Comparison of ENCODE assay signal across 9 mouse cellular contexts in the genomic region with DNA sequence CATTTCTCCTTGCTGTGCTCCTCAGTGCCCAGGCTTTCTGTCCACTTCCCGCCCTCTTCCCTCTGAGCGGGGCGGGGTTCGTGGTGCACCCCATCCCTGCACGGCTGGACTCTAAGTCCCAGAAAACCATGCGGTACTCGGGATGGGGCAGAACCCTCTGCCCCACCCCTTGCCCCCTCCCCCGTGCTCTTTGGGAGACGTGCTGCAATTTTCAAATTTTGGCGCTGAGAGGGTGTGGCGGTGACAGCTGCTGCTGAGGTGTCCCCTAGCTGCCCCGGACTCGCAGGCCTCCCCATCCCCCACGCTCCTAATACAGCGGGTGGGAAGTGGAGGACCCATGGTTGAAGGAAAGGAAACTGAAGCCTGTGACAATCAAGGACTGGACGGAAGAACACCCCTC. TPM values are rescaled to one million over a fixed set of nuclear protein-coding genes. Genes with fewer than 3 reads are reported as not detected.
A peak's percentile ranks its signal among the peaks of the same experiment; 100 is the strongest.
DNase-seq lines count a peak whose midpoint lies in the region; ATAC-seq and TF ChIP-seq lines count a peak whose summit lies in the region.
"Had no signal": no experiment of that assay in that cellular context is flagged by ENCODE, and none has a peak within 500 bp of the region (broad histone marks: within the 10 kb centered on the region; RNA-seq: fewer than 3 reads in every experiment).

No protein-coding gene starts in this region.

- DNase-seq in layer of hippocampus, adult 2 months (ENCODE audit: low spot score in 2 of 2), result no peak
- DNase-seq in layer of hippocampus, postnatal 10 days (ENCODE audit: low spot score in 2 of 2), result no peak
- peak; percentile 41 for DNase-seq in heart, postnatal 0 days (ENCODE audit: low spot score)
- peak; percentile 53 for DNase-seq in limb, embryonic 14.5 days (ENCODE audit: low spot score)
- peak; percentile 44 for DNase-seq in midbrain, postnatal 0 days (ENCODE audit: low spot score)
- DNase-seq in spleen, adult 18-20 months, result no peak
- no peak for DNase-seq in adrenal gland, postnatal 4 days (ENCODE audit: low spot score in 2 of 2)
- DNase-seq in right cerebral cortex, postnatal 4 days, result no peak

- no peak overlapping the region for H3K27ac ChIP-seq in layer of hippocampus, adult 2 months
- H3K27ac ChIP-seq in heart, postnatal 0 days (ENCODE audit: low read depth), result peak overlapping the region; percentile 21; the same call in 1 of the 2 replicates
- H3K27ac ChIP-seq in limb, embryonic 14.5 days (replicated peaks; ENCODE audit: low read depth, low read length), result no peak overlapping the region
- no peak overlapping the region for H3K27ac ChIP-seq in midbrain, postnatal 0 days (ENCODE audit: low read depth, low read length)

- TF ChIP-seq POLR2A in limb, embryonic 14.5 days (IDR thresholded peaks at IDR 0.05; ENCODE audit: borderline replicate concordance, extremely low read depth, insufficient read depth, insufficient read length), result no peak

- H3K36me3 ChIP-seq in heart, postnatal 0 days (replicated peaks; ENCODE audit: control insufficient read depth, insufficient read depth, low read length), result no peaks in the 10 kb centered on the region
- H3K36me3 ChIP-seq in limb, embryonic 14.5 days (ENCODE audit: control insufficient read depth, insufficient read depth, low read length), result no peaks in the 10 kb centered on the region
- H3K36me3 ChIP-seq in midbrain, postnatal 0 days (ENCODE audit: insufficient read depth, low read length), result no peaks in the 10 kb centered on the region

- peak overlapping the region; percentile 26; the same call in 1 of the 2 replicates for H3K4me3 ChIP-seq in layer of hippocampus, adult 2 months
- H3K4me3 ChIP-seq in heart, postnatal 0 days (ENCODE audit: low read depth, low read length), result peak overlapping the region; percentile 42
- peak overlapping the region; percentile 25 for H3K4me3 ChIP-seq in limb, embryonic 14.5 days (replicated peaks; ENCODE audit: low read length)
- H3K4me3 ChIP-seq in midbrain, postnatal 0 days (ENCODE audit: low read depth, low read length), result 0 out of 2 replicates have a peak overlapping the region, but pooled peaks have one; percentile 12

- H3K9me3 ChIP-seq in heart, postnatal 0 days (replicated peaks; ENCODE audit: control insufficient read depth, low read length), result no peaks in the 10 kb centered on the region
- H3K9me3 ChIP-seq in limb, embryonic 14.5 days (ENCODE audit: control insufficient read depth, low read length), result no peaks in the 10 kb centered on the region
- no peaks in the 10 kb centered on the region for H3K9me3 ChIP-seq in midbrain, postnatal 0 days (ENCODE audit: low read length)

- 3% methylated on average over 16 of the region's 16 CpGs for WGBS in heart, postnatal 0 days
- WGBS in limb, embryonic 14.5 days, result 5% methylated on average over 16 of the region's 16 CpGs
- WGBS in midbrain, postnatal 0 days, result 4% methylated on average over 16 of the region's 16 CpGs

- ATAC-seq in heart, postnatal 0 days (ENCODE audit: insufficient read depth, low read depth), result peak; percentile 62
- ATAC-seq in limb, embryonic 14.5 days (ENCODE audit: low FRiP score, low read depth), result peak; percentile 70
- no peak for ATAC-seq in midbrain, postnatal 0 days (ENCODE audit: low FRiP score)

- peaks cover 15% of the 10 kb centered on the region for H3K4me1 ChIP-seq in heart, postnatal 0 days (ENCODE audit: control insufficient read depth, insufficient read depth)
- H3K4me1 ChIP-seq in limb, embryonic 14.5 days (ENCODE audit: control insufficient read depth, insufficient read depth, low read length), result peaks cover 13% of the 10 kb centered on the region; the same call in 1 of the 2 replicates
- H3K4me1 ChIP-seq in midbrain, postnatal 0 days (ENCODE audit: insufficient read depth, low read length), result no peaks in the 10 kb centered on the region; the same call in 1 of the 2 replicates

- TF ChIP-seq EP300 in heart, postnatal 0 days (IDR thresholded peaks at IDR 0.05; ENCODE audit: low read depth), result no peak

- TF ChIP-seq CTCF in layer of hippocampus, adult 2 months (conservative IDR thresholded peaks at IDR 0.05), result no peak
- TF ChIP-seq CTCF in heart, postnatal 0 days (IDR thresholded peaks at IDR 0.05; ENCODE audit: low read depth), result no peak
- TF ChIP-seq CTCF in midbrain, postnatal 0 days (IDR thresholded peaks at IDR 0.05), result no peak

- no peaks in the 10 kb centered on the region for H3K27me3 ChIP-seq in heart, postnatal 0 days (ENCODE audit: control insufficient read depth, insufficient read depth, low read length)
- no peaks in the 10 kb centered on the region for H3K27me3 ChIP-seq in limb, embryonic 14.5 days (ENCODE audit: control insufficient read depth, insufficient read depth, low read length)
- no peaks in the 10 kb centered on the region for H3K27me3 ChIP-seq in midbrain, postnatal 0 days (ENCODE audit: insufficient read depth, low read length)

- H3K4me2 ChIP-seq in heart, postnatal 0 days (ENCODE audit: low read depth, low read length), result peak overlapping the region; percentile 58
- H3K4me2 ChIP-seq in limb, embryonic 14.5 days (replicated peaks; ENCODE audit: low read depth, low read length, severe bottlenecking), result peak overlapping the region; percentile 49
- peak overlapping the region; percentile 36 for H3K4me2 ChIP-seq in midbrain, postnatal 0 days (ENCODE audit: low read depth, low read length, poor library complexity, severe bottlenecking)

- peak overlapping the region; percentile 42 for H3K9ac ChIP-seq in heart, postnatal 0 days (replicated peaks; ENCODE audit: low read depth, low read length)
- H3K9ac ChIP-seq in limb, embryonic 14.5 days (ENCODE audit: low read depth, low read length, severe bottlenecking), result peak overlapping the region; percentile 34; the same call in 1 of the 2 replicates
- 0 out of 2 replicates have a peak overlapping the region, but pooled peaks have one; percentile 20 for H3K9ac ChIP-seq in midbrain, postnatal 0 days (replicated peaks; ENCODE audit: low read length, poor library complexity, severe bottlenecking)

RNA-seq across cellular contexts. Expression of a gene that starts 3.9 kb away (rescaled TPM):
- 10 to 100 TPM; 20.8 to 21.9 TPM for total RNA-seq in layer of hippocampus, adult 2 months (2021)
- 10 to 100 TPM; 23.1 to 26.2 TPM for total RNA-seq in layer of hippocampus, postnatal 10 days (2021)
- 13.9 and 18.9 TPM in 2 replicates for total RNA-seq in heart, postnatal 0 days (2014; rRNA removed; ENCODE audit: low replicate concordance)
- 9.1 and 9.7 TPM in 2 replicates for polyA plus RNA-seq in heart, postnatal 0 days (2015; fragmentation: Nextera tagmentation; extraction: Ambion mirVana)
- 75.9 and 77.5 TPM in 2 replicates for polyA plus RNA-seq in limb, embryonic 14.5 days (2012; rRNA removed)
- 19.1 and 21.5 TPM in 2 replicates for polyA plus RNA-seq in limb, embryonic 14.5 days (2014; fragmentation: Nextera tagmentation; extraction: Ambion mirVana)
- 40.2 and 47.3 TPM in 2 replicates for total RNA-seq in midbrain, postnatal 0 days (2014; rRNA removed)
- polyA plus RNA-seq in midbrain, postnatal 0 days (2015; fragmentation: Nextera tagmentation; extraction: Ambion mirVana), result 22.6 and 22.7 TPM in 2 replicates
- total RNA-seq in adrenal gland, postnatal 4 days (2021), result 10 to 100 TPM; 18.5 to 23.1 TPM

RNA-seq across cellular contexts. Expression of a gene that starts 8.0 kb away (rescaled TPM):
- total RNA-seq in layer of hippocampus, adult 2 months (2021), result 10 to 100 TPM; 17.0 to 17.5 TPM
- total RNA-seq in layer of hippocampus, postnatal 10 days (2021), result 10 to 100 TPM; 12.1 to 14.4 TPM
- 18.9 and 26.8 TPM in 2 replicates for total RNA-seq in heart, postnatal 0 days (2014; rRNA removed; ENCODE audit: low replicate concordance)
- 22.3 and 28.0 TPM in 2 replicates for polyA plus RNA-seq in heart, postnatal 0 days (2015; fragmentation: Nextera tagmentation; extraction: Ambion mirVana)
- 46.2 and 52.2 TPM in 2 replicates for polyA plus RNA-seq in limb, embryonic 14.5 days (2012; rRNA removed)
- polyA plus RNA-seq in limb, embryonic 14.5 days (2014; fragmentation: Nextera tagmentation; extraction: Ambion mirVana), result 33.8 and 36.6 TPM in 2 replicates
- 3.5 and 7.3 TPM in 2 replicates for total RNA-seq in midbrain, postnatal 0 days (2014; rRNA removed)
- 5.0 and 6.4 TPM in 2 replicates for polyA plus RNA-seq in midbrain, postnatal 0 days (2015; fragmentation: Nextera tagmentation; extraction: Ambion mirVana)
- total RNA-seq in adrenal gland, postnatal 4 days (2021), result 10 to 100 TPM; 10.9 to 11.1 TPM

RNA-seq across cellular contexts. Expression of a gene that starts 21.2 kb away (rescaled TPM):
- total RNA-seq in layer of hippocampus, adult 2 months (2021), result 100 to 1,000 TPM; 134 to 145 TPM
- 100 to 1,000 TPM; 157 to 172 TPM for total RNA-seq in layer of hippocampus, postnatal 10 days (2021)
- 163 and 256 TPM in 2 replicates for total RNA-seq in heart, postnatal 0 days (2014; rRNA removed; ENCODE audit: low replicate concordance)
- 355 and 386 TPM in 2 replicates for polyA plus RNA-seq in heart, postnatal 0 days (2015; fragmentation: Nextera tagmentation; extraction: Ambion mirVana)
- 187 and 229 TPM in 2 replicates for polyA plus RNA-seq in limb, embryonic 14.5 days (2012; rRNA removed)
- 330 and 335 TPM in 2 replicates for polyA plus RNA-seq in limb, embryonic 14.5 days (2014; fragmentation: Nextera tagmentation; extraction: Ambion mirVana)
- total RNA-seq in midbrain, postnatal 0 days (2014; rRNA removed), result 153 and 267 TPM in 2 replicates
- 362 and 384 TPM in 2 replicates for polyA plus RNA-seq in midbrain, postnatal 0 days (2015; fragmentation: Nextera tagmentation; extraction: Ambion mirVana)
- 100 to 1,000 TPM; 162 to 179 TPM for total RNA-seq in adrenal gland, postnatal 4 days (2021)

RNA-seq across cellular contexts. Expression of a gene that starts 50.3 kb away (rescaled TPM):
- total RNA-seq in layer of hippocampus, adult 2 months (2021), result under 1 TPM; 0.46 to 0.56 TPM
- under 1 TPM; 0.11 to 0.16 TPM for total RNA-seq in layer of hippocampus, postnatal 10 days (2021)
- total RNA-seq in heart, postnatal 0 days (2014; rRNA removed; ENCODE audit: low replicate concordance), result not detected in 2 replicates
- 0.03 TPM in 1 of 2 replicates, not detected in the other for polyA plus RNA-seq in heart, postnatal 0 days (2015; fragmentation: Nextera tagmentation; extraction: Ambion mirVana)
- polyA plus RNA-seq in limb, embryonic 14.5 days (2012; rRNA removed), result 0.04 TPM in 1 of 2 replicates, not detected in the other
- polyA plus RNA-seq in limb, embryonic 14.5 days (2014; fragmentation: Nextera tagmentation; extraction: Ambion mirVana), result 0.10 TPM in 1 of 2 replicates, not detected in the other
- total RNA-seq in midbrain, postnatal 0 days (2014; rRNA removed), result 0.09 and 0.11 TPM in 2 replicates
- 0.27 and 0.31 TPM in 2 replicates for polyA plus RNA-seq in midbrain, postnatal 0 days (2015; fragmentation: Nextera tagmentation; extraction: Ambion mirVana)
- not detected for total RNA-seq in adrenal gland, postnatal 4 days (2021)
- total RNA-seq: heart, postnatal 10 days had no signal

Comparison
In these comparisons a context has a peak if more than half of its experiments do, and no peak if none do; other contexts are left out.
1. DNase-seq: peak in heart, postnatal 0 days (single experiment), limb, embryonic 14.5 days (single experiment) and midbrain, postnatal 0 days (single experiment); none in layer of hippocampus, adult 2 months (0 of 2), layer of hippocampus, postnatal 10 days (0 of 2), spleen, adult 18-20 months (0 of 2), adrenal gland, postnatal 4 days (0 of 2) and right cerebral cortex, postnatal 4 days (single experiment).
2. Peak in every context shown above with its lines, with median percentiles within 50 percentile points of each other: H3K4me3 ChIP-seq, H3K4me2 ChIP-seq and H3K9ac ChIP-seq.